Mouse (Mus musculus): ENCODE results near the gene Aif1.

Aif1 gene

DNA sequence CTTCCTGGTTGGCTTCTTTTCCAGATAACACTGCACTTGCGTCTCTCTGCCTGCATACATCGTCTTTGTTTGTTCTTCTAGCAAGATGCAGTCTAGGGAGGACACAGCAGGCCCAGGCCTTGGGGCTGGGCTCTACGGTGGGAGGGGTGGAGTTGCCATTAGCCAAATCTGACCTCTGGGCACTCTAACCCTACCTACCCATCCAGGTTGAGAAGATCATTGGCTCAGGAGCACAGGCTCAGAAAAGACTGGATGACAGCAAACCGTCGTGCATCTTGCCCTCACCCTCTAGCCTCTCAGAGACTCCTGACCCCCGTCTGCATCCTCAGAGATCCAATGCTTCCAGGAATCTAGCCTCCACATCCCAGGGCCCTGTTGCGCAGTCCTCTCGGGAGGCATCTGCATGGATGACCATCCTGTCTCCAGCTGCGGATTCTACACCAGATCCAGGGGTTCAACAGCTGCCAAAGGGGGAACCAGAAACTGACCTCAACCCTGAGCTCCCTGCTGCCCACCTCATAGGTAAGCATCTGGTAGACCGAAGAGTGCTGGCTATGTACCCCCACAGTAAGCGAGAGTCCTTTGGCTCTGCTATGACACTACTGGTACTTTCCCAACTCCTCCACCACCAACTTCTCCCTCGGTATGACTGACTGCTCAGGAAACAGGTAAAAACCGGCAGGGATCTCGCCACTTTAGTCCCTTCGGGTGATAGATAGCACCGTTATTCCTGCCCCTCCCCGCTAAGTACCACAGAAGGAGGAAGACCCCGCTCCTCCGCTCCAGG is 19.2 kb upstream of the Aif1 start:
- no peak for DNase-seq

- DNase-seq, result no peak
Observed at GRCm38 (mm10) chr17:35193881-35194843, 18.3 kb upstream of the Aif1 start, which contains the start of gene Ltb. Gene Ltb (plus strand): TSS chr17:35194439.

DNA sequence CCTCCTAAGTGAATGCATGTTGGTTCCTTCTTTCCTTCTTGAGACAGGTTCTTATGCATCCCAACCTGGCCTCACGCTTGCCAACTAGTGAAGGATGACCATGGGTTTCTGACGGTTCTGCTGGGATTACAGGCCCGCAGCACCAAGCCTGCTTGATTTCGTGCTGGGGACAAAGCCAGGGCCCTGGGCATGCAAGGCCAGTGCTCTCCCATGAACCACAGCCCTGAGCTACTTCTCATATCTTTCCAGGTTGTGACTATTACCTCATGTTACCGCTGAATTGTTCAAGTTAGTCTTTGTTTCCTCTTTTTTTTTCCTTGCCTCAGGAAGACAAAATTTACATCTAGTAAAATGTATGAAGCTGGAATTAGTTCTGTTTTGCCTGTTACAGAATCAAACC is 17.1 kb upstream of the Aif1 start:
- no peak for DNase-seq

- no peak for DNase-seq
Observed at GRCm38 (mm10) chr17:35191723-35192122, 15.9 kb upstream of the Aif1 start.

DNA sequence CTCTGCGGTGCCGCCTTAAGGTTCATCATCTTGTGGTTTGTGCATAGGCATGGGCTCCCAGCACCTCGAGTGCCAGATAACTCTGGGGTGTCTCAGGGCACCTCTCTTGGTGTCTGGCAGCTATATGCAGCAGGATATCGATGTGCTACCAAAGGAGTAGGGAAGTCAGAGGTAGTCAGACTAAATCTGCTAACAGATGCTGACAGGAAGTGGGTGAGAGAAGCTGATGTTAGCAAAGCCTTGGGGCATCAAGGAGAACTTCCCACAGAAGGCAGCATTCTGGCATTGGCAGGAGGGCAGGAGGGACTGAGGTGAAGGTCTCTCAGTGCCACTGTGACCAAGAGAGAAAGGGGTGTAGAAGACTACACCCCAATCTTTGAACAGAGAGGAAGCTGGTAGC is 14.2 kb upstream of the Aif1 start:
- no peak for DNase-seq

DNA sequence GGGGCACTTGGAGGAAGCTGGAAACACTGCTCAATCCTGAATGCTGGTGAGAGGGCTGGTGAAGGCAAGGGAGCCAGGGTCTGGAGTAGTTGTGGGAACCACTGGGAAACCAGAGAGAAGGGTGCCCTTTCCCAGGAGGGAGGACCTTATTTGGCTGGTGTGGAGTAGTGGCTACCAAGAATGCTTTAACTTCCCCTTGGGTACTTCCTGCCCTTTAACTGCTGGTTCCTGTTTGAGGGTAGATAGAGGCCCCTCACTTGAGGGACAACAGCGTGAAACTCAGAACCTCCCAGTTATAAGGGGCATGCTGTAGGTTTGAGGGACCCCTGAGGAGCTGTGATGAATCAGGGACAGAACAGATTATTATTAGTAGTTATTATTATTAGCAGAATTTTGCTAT is 13.3 kb upstream of the Aif1 start:
- no peak for DNase-seq

- DNase-seq, result no peak
Observed at GRCm38 (mm10) chr17:35187959-35188610, 12.2 kb upstream of the Aif1 start, which contains the start of gene Lst1. Gene Lst1 (minus strand): TSS chr17:35188439.

GRCm38 (mm10) chr17:35187345-35187744 is 11.5 kb upstream of the Aif1 start:
- no peak for DNase-seq

- no peak for DNase-seq
Observed at GRCm38 (mm10) chr17:35186681-35187080, 10.8 kb upstream of the Aif1 start.

DNA sequence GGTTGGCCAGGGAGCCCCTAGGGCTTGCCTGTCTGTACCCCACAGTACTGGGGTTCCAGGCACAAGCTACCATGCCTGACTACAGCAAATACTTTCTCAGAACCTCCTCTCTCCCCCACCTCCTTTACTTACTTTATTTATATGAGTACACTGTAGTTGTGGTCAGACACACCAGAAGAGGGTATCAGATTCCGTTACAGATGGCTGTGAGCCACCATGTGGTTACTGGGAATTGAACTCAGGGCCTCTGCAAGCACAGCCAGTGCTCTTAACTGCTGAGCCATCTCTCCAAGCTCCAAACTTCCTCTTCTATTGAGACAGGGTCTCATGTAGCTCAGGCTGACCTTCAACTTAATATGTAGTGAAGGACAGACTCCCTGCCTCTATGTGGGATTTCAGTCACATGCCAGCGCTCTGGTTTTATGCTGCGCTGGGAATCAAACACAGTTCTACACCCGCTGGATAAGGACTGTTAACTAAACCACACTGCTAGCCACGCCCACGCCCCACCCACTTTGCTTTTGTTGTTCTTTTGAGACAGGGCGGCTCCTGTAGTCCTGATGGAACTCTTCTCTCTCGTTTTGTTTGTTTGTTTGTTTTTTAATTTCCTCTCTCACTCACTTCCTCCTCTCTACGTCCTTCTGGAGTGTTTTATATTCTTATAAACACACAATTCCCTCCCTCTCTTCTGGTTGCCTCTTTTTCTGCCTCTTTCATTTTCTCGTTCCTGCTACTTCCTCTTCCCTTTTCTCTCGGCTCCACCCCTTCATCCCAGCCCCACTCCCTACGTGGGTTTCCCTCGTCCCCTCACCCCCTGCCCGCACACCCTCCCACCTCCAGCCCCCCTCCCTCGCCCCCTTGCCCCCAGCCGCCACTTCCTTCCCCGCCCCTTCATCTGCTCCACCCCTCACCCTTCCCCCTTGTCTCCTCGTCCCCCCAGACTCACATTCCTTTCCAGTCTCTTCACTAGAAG is 10.1 kb upstream of the Aif1 start:
- peak; percentile 44 to 68 for DNase-seq

GRCm38 (mm10) chr17:35180093-35180492 is 4.2 kb upstream of the Aif1 start:
- no peak for DNase-seq

GRCm38 (mm10) chr17:35178528-35178927 is 2.7 kb upstream of the Aif1 start:
- DNase-seq, result peak; percentile 62 to 79

DNA sequence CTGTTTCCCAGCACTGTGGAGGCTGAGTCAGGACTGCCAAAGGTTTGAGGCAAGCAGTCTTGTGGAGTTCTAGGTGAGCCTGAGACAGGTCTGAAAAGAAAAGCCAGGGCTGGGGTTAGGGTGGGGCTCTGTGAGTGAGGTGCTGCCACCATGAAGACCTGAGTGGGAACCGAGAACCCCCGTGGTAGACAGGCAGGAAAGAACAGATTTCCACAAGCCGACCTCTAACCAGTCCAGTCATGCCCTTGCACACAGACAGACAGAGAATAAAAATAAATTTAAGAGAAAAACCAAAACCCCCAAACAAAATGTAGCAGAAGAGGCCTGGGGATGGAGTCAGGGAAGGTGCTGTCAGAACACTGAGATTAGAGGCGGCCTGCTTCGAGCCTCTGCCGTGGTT is 486 bp downstream of the Aif1 start:
- no peak for DNase-seq

- DNase-seq, result no peak
Observed at GRCm38 (mm10) chr17:35174201-35174977, 1.5 kb downstream of the Aif1 start.

DNA sequence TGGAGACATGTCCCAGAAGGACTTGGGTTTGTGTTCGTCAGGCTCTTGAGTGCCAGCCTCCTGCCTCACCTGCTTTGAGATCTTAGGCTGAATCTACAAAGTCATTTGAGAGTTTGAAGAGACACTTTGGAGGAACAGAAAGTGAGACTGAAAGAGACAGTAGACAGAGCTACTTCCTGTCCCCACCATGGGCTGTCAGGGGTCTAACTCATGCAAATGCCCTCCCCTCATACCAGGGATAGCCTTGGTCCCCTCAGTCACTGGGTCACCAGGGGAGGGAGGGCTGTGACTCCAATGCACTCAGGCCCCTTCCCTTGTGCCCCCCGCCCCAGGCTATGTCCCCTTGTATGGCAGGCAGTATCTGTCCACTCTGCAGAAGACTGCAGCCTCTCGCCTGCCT is 2.5 kb downstream of the Aif1 start:
- DNase-seq, result no peak

DNA sequence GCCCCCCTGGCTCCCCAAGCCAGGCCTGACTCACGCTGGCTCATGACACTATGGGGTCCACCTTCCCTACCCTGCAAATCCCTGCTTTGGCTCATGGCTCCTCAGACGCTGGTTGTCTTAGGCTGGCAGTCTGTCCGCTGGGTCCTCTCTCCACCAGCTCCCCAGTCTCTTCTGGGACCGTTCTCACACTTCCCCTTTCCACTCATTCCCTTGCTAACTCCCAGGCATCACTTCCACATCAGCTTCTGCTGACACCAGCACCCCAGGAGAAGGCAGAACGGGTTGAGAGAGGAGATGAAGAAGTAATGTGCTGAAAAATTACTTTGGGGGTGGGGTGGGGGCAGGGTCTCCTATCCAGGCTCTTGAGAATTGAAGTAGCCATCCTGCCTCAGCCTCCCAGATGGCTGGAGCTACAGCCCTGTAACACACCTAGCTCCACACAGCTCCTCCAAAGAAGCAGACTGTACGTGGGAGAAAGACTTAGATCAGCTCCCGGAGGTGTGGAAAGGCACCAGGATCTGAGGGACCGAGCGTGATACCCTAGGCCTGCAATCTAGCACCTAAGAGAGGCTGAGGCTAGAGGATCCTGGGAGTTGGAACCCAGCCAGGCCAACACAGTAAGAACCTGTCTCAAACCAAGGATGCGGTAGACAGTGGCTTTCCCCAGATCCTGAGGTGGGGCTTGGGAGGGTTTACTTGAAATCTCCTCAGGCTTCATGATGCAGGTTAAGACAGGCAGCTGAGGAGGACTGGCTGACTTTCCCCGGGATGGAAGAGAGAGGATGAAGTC is 3.2 kb downstream of the Aif1 start:
- no peak for DNase-seq

DNA sequence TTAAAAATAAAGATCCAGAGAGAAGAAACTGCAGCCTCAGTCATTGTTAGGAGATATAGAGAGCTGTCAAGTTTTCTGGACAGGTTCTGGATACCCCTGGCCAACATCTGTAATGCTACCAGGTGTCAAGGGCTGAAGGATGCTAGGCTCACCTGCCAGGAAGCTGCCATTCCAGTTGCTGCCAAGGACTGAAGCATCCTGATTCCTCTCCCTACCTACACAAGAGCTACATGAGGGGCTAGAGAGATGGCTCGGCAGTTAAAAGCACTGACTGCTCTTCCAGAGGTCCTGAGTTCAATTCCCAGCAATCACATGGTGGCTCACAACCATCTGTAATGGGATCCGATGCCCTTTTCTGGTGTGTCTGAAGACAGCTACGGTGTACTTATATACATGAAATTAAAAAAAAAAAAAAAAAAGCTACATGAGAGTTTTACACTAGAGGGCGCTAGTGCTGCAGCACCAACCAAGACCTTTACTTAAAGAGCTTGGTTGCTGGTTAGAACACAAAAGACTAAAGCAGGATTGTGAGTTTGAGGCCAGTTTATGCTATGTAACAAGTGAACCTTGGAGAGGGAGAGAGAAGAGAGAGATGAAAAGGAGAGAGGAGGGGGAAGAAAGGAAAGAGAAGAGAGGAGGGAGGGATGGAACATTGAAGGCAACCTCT is 7.2 kb downstream of the Aif1 start:
- DNase-seq, result no peak

DNA sequence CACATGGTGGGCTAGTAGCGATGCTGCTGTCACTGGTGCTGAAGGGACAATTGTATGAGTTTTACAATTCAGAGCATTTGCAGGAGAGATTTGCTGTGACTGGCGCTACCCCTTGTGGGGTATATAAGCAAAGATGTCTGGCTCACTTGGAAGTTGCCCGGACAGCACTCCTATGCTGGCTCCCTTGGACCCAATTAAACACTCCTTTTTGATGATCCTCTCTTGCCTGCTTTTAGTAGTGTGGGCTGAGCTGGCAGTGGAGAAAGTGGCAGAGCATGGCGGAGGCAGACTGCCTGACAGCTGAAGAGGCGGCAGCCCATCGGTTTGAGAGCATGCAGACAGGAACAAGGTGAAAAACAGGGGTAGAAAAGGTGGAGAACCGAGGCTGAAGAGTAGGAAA is 8.1 kb downstream of the Aif1 start:
- no peak for DNase-seq

DNA sequence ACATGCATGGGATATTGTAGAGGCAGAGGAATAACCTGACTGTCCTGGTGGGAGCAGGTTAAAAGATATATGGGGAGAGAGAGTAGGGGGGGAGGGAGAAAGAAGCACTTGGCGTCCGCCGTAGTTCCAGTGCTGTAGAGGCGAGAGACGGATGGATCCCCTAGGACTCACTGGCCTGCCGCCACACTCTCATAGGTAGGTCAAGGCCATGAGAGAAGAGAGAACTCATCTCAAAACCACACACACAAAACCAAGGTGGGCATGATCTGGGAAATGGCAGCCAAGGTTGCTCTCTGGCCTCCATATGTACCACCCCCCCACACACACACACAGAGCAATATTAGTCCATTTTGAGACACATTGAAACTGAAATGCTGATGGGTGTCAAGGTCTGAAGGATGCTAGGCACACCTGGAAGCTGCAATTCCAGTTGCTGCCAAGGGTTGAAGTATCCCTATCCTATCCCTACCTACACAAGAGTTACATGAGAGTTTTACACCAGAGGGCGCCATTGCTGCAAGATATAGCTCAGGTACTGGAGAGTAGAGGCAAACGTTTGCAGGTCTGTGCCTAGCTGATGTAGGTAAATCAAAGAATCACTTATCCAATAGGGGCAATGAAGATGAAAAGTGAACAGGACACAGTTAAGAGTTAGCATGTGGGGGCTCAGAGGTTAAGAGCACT is 9.4 kb downstream of the Aif1 start:
- peak; percentile 82 for DNase-seq

All from kidney, adult 8-10 months (tissue).